Mouse (Mus musculus): ENCODE data around the gene Wasl. TPM values are rescaled to one million over a fixed set of nuclear protein-coding genes. Genes with fewer than 3 reads are reported as not detected.

Gene Wasl
- polyA plus RNA-seq, 1 experiment from 2014 or later = 76.6 TPM

GRCm38 (mm10) chr6:24663196-24664132 lies 1.3 kb downstream of the Wasl start:
- no peaks in the 10 kb centered on the region for H3K36me3 ChIP-seq
- no peaks in the 10 kb centered on the region for H3K9me3 ChIP-seq (replicated peaks)
- peak overlapping the region; percentile 63 for H3K4me2 ChIP-seq (replicated peaks)
- H3K9ac ChIP-seq = peak overlapping the region; percentile 90
- H3K27me3 ChIP-seq = no peaks in the 10 kb centered on the region
- no peaks in the 10 kb centered on the region; the same call in 1 of the 2 replicates for H3K4me1 ChIP-seq
- H3K27ac ChIP-seq (replicated peaks) = peak overlapping the region; percentile 97
- peak overlapping the region; percentile 96 for H3K4me3 ChIP-seq (replicated peaks)
- ATAC-seq (ENCODE audit: insufficient number of reproducible peaks, low FRiP score, low TSS enrichment, low read depth) = no peak
- 9% methylated on average over 21 of the region's 21 CpGs for WGBS

DNA sequence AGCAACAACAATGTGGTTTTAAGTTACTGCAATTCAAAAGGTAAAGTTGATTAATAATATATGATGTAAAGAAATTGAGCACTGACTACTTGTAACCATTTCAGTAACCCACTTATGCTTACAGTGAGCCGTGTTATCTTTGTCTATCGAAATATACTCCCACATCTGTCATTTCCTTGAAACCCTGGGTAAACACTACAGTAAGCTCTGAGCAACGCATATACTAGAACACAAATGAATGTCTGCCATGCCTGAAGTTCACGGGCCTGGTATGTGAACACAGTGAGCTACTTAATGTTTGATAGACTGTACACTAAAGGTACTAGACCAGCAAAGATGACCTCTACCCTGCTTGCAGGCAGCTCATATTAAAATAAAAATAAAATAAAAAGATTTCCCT lies 2.3 kb downstream of the Wasl start:
- H3K4me3 ChIP-seq (replicated peaks) = no peak overlapping the region
- no peaks in the 10 kb centered on the region; the same call in 1 of the 2 replicates for H3K4me1 ChIP-seq
- H3K36me3 ChIP-seq = no peaks in the 10 kb centered on the region
- H3K9ac ChIP-seq = no peak overlapping the region
- ATAC-seq (ENCODE audit: insufficient number of reproducible peaks, low FRiP score, low TSS enrichment, low read depth) = no peak
- H3K27me3 ChIP-seq = no peaks in the 10 kb centered on the region
- 65% methylated on average over 4 of the region's 4 CpGs for WGBS
- H3K4me2 ChIP-seq (replicated peaks) = 0 out of 2 replicates have a peak overlapping the region, but pooled peaks have one; percentile 63
- H3K9me3 ChIP-seq (replicated peaks) = no peaks in the 10 kb centered on the region
- H3K27ac ChIP-seq (replicated peaks) = no peak overlapping the region

- 66% methylated on average over 4 of the region's 4 CpGs for WGBS
- H3K36me3 ChIP-seq = no peaks in the 10 kb centered on the region
- H3K27me3 ChIP-seq = no peaks in the 10 kb centered on the region
- no peaks in the 10 kb centered on the region for H3K9me3 ChIP-seq (replicated peaks)
- H3K4me1 ChIP-seq = no peaks in the 10 kb centered on the region; the same call in 1 of the 2 replicates
- H3K9ac ChIP-seq = no peak overlapping the region
- H3K27ac ChIP-seq (replicated peaks) = no peak overlapping the region
- ATAC-seq (ENCODE audit: insufficient number of reproducible peaks, low FRiP score, low TSS enrichment, low read depth) = no peak
- H3K4me3 ChIP-seq (replicated peaks) = no peak overlapping the region
- no peak overlapping the region for H3K4me2 ChIP-seq (replicated peaks)
These were observed 2.9 kb downstream of the Wasl start for GRCm38 (mm10) chr6:24661879-24662278.

DNA sequence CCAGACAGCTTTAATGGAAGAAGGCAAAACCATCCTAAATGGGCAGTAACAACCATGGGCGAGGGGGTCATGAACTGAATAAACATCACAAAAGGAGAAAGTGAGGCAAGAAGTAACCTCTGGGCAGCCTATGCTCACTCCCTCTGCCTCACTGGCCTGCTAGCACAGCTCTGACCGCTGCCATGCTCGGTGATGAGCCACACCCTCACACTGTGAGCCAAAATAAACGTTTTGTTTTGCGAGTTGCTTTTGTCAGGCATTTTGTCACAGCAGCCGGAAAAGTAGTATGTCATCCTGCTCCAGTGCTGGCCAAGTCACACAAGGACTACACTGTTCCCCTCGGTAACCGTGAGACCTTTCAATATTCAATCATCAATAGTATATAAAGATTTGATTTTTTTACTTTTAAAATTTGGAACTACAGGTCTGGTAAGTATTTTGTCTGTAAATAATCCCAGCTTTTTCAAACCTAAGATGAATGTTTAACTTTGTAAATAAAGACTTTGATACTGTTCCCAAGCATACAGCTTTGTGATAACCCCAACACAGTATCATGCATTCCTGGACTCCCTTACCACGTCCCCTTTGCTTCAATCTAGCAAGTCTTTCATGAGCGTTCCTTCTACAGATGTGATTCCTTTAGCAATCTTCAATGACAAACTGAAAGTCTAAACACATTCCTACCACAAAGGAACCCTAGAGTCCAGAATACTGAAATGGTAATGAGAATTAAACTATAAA lies 7.0 kb downstream of the Wasl start:
- no peak for ATAC-seq (ENCODE audit: insufficient number of reproducible peaks, low FRiP score, low TSS enrichment, low read depth)
- Histone ChIP-seq H3K9ac (no peak overlapping the region), H3K9me3 (replicated peaks) (no peaks in the 10 kb centered on the region), H3K27me3 (no peaks in the 10 kb centered on the region), H3K36me3 (no peaks in the 10 kb centered on the region), H3K4me3 (replicated peaks) (no peak overlapping the region), H3K27ac (replicated peaks) (no peak overlapping the region), H3K4me2 (replicated peaks) (no peak overlapping the region), H3K4me1 (no peaks in the 10 kb centered on the region)
- WGBS = 77% methylated on average over 10 of the region's 10 CpGs

DNA sequence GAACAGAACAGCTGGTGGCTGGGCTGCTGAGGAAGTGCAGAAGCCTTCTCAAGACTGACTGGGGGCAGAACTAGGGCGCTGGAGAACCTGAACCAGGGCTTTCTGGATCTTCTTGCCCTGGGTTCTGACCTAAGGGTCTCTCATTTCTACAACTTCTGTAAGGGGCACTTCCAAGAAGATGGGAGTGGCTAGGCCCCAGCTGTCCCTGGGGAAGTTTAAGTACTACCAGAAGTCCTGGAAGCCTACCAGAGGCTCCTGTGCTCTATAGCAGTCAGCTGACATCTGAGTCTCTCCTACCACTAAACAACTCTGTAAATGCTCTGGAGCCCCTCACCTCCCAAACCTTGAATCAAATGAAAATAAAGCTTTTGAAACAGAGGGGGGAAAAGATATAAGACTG lies 8.7 kb downstream of the Wasl start:
- no peaks in the 10 kb centered on the region for H3K36me3 ChIP-seq
- H3K27me3 ChIP-seq = no peaks in the 10 kb centered on the region
- no peak overlapping the region for H3K4me2 ChIP-seq (replicated peaks)
- H3K4me3 ChIP-seq (replicated peaks) = no peak overlapping the region
- no peaks in the 10 kb centered on the region for H3K4me1 ChIP-seq
- no peak overlapping the region for H3K27ac ChIP-seq (replicated peaks)
- no peak for ATAC-seq (ENCODE audit: insufficient number of reproducible peaks, low FRiP score, low TSS enrichment, low read depth)
- 72% methylated on average over 1 of the region's 1 CpGs for WGBS
- H3K9ac ChIP-seq = no peak overlapping the region
- no peaks in the 10 kb centered on the region for H3K9me3 ChIP-seq (replicated peaks)

GRCm38 (mm10) chr6:24651538-24651937 lies 13.3 kb downstream of the Wasl start:
- Histone ChIP-seq H3K9me3 (replicated peaks) (no peaks in the 10 kb centered on the region), H3K4me2 (replicated peaks) (no peak overlapping the region), H3K4me1 (no peaks in the 10 kb centered on the region), H3K9ac (no peak overlapping the region), H3K27ac (replicated peaks) (no peak overlapping the region), H3K27me3 (no peaks in the 10 kb centered on the region), H3K36me3 (no peaks in the 10 kb centered on the region), H3K4me3 (replicated peaks) (no peak overlapping the region)
- no peak for ATAC-seq (ENCODE audit: insufficient number of reproducible peaks, low FRiP score, low TSS enrichment, low read depth)
- WGBS = 75% methylated on average over 7 of the region's 7 CpGs

DNA sequence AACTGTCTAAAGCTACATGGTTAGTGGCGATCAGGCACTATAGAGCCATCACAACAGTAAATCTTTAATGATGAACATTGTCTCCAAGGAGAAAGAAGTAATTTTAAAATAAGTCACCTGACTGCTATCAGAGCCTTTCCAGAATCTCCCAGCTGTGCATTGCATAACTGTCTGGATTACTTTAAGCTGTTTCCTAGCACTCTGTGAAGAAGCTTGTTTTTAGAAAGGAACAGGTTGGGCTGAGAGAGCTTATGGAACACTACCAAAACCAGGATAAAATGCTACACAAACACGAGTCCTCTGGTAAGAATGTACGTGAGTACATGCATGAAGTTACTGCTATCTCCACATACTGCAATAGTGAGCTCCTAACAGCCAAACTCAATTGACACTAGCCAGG lies 14.1 kb downstream of the Wasl start:
- no peak overlapping the region for H3K4me3 ChIP-seq (replicated peaks)
- H3K27ac ChIP-seq (replicated peaks) = no peak overlapping the region
- WGBS = 69% methylated on average over 3 of the region's 3 CpGs
- no peaks in the 10 kb centered on the region for H3K9me3 ChIP-seq (replicated peaks)
- no peak for ATAC-seq (ENCODE audit: insufficient number of reproducible peaks, low FRiP score, low TSS enrichment, low read depth)
- H3K9ac ChIP-seq = no peak overlapping the region
- H3K27me3 ChIP-seq = no peaks in the 10 kb centered on the region
- H3K4me1 ChIP-seq = no peaks in the 10 kb centered on the region
- H3K4me2 ChIP-seq (replicated peaks) = no peak overlapping the region
- no peaks in the 10 kb centered on the region for H3K36me3 ChIP-seq

GRCm38 (mm10) chr6:24648403-24648802 lies 16.4 kb downstream of the Wasl start:
- Histone ChIP-seq H3K27ac (replicated peaks) (no peak overlapping the region), H3K27me3 (no peaks in the 10 kb centered on the region), H3K36me3 (no peaks in the 10 kb centered on the region), H3K4me3 (replicated peaks) (no peak overlapping the region), H3K9ac (no peak overlapping the region), H3K4me1 (no peaks in the 10 kb centered on the region), H3K9me3 (replicated peaks) (no peaks in the 10 kb centered on the region), H3K4me2 (replicated peaks) (no peak overlapping the region)
- ATAC-seq (ENCODE audit: insufficient number of reproducible peaks, low FRiP score, low TSS enrichment, low read depth) = no peak
- WGBS = 86% methylated on average over 4 of the region's 4 CpGs

- no peak overlapping the region for H3K4me2 ChIP-seq (replicated peaks)
- 82% methylated on average over 4 of the region's 4 CpGs for WGBS
- H3K9ac ChIP-seq = no peak overlapping the region
- no peak overlapping the region for H3K4me3 ChIP-seq (replicated peaks)
- H3K27me3 ChIP-seq = no peaks in the 10 kb centered on the region
- H3K9me3 ChIP-seq (replicated peaks) = no peaks in the 10 kb centered on the region
- H3K27ac ChIP-seq (replicated peaks) = no peak overlapping the region
- H3K4me1 ChIP-seq = no peaks in the 10 kb centered on the region
- H3K36me3 ChIP-seq = no peaks in the 10 kb centered on the region
- no peak for ATAC-seq (ENCODE audit: insufficient number of reproducible peaks, low FRiP score, low TSS enrichment, low read depth)
These were observed 17.6 kb downstream of the Wasl start for GRCm38 (mm10) chr6:24647103-24647691.

GRCm38 (mm10) chr6:24645346-24646053 lies 19.3 kb downstream of the Wasl start:
- ATAC-seq (ENCODE audit: insufficient number of reproducible peaks, low FRiP score, low TSS enrichment, low read depth) = no peak
- H3K27me3 ChIP-seq = no peaks in the 10 kb centered on the region
- no peak overlapping the region for H3K4me2 ChIP-seq (replicated peaks)
- H3K9me3 ChIP-seq (replicated peaks) = no peaks in the 10 kb centered on the region
- H3K36me3 ChIP-seq = no peaks in the 10 kb centered on the region
- H3K9ac ChIP-seq = no peak overlapping the region
- WGBS = 91% methylated on average over 6 of the region's 6 CpGs
- H3K4me1 ChIP-seq = no peaks in the 10 kb centered on the region
- no peak overlapping the region for H3K4me3 ChIP-seq (replicated peaks)
- no peak overlapping the region for H3K27ac ChIP-seq (replicated peaks)

DNA sequence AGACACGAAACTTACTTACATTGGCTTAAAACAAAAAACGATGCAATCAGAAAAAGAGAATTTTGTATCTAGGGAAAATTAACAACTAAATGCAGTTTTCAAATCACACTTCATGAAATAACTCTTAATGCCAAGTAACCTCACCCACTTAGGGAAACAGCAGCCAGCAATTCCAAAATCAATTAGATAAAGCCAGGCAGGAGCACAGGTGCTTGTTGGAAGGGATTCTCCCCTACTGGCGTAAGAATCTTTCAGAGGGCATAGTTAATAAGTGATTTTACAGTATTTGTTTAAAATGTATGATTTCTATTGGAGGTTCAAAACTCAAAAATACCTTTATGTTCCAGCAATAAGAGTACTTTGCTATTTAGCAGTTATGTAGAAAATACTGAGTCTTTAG lies 21.8 kb downstream of the Wasl start:
- WGBS = 94% methylated on average over 3 of the region's 3 CpGs
- ATAC-seq (ENCODE audit: insufficient number of reproducible peaks, low FRiP score, low TSS enrichment, low read depth) = no peak
- Histone ChIP-seq H3K4me3 (replicated peaks) (no peak overlapping the region), H3K4me1 (no peaks in the 10 kb centered on the region), H3K36me3 (no peaks in the 10 kb centered on the region), H3K27ac (replicated peaks) (no peak overlapping the region), H3K9ac (no peak overlapping the region), H3K27me3 (no peaks in the 10 kb centered on the region), H3K9me3 (replicated peaks) (no peaks in the 10 kb centered on the region), H3K4me2 (replicated peaks) (no peak overlapping the region)
